Comparison of ENCODE assay signal across 8 mouse cellular contexts in genomic region chr3:89520618-89521502, GRCm38 (mm10). TPM values are rescaled to one million over a fixed set of nuclear protein-coding genes. Genes with fewer than 3 reads are reported as not detected.
A peak's percentile ranks its signal among the peaks of the same experiment; 100 is the strongest.
DNase-seq lines count a peak whose midpoint lies in the region; ATAC-seq and TF ChIP-seq lines count a peak whose summit lies in the region.

No protein-coding gene starts in this region.

- peak overlapping the region; percentile 44 for H3K4me3 ChIP-seq in forebrain, embryonic 14.5 days (ENCODE audit: low read depth, low read length)
- peak overlapping the region; percentile 50 for H3K4me3 ChIP-seq in hindbrain, embryonic 13.5 days
- H3K4me3 ChIP-seq in midbrain, embryonic 10.5 days, result peak overlapping the region; percentile 60
- H3K4me3 ChIP-seq in stomach, postnatal 0 days (ENCODE audit: low read depth, low read length), result peak overlapping the region; percentile 45

- DNase-seq in ovary, postnatal 10 days (ENCODE audit: low spot score), result peak; percentile 21
- no peak for DNase-seq in ovary, postnatal 14 days (ENCODE audit: low spot score)
- DNase-seq in forebrain, embryonic 14.5 days (ENCODE audit: low spot score), result peak; percentile 62
- peak; percentile 35 to 49 for DNase-seq in layer of hippocampus, postnatal 25 days (ENCODE audit: extremely low spot score in 1 of 2, low spot score in 1 of 2)
- DNase-seq in midbrain, embryonic 10.5 days (ENCODE audit: low spot score), result peak; percentile 48
- peak; percentile 34 for DNase-seq in stomach, postnatal 0 days (ENCODE audit: low spot score)
- DNase-seq in thymus, adult 18-20 months, result no peak

- no peak for TF ChIP-seq CTCF in stomach, postnatal 0 days (IDR thresholded peaks at IDR 0.05; ENCODE audit: low read depth)

- peak overlapping the region; percentile 92 for H3K4me2 ChIP-seq in forebrain, embryonic 14.5 days (ENCODE audit: low read length)
- peak overlapping the region; percentile 87 for H3K4me2 ChIP-seq in hindbrain, embryonic 13.5 days
- H3K4me2 ChIP-seq in stomach, postnatal 0 days (replicated peaks; ENCODE audit: low read depth), result peak overlapping the region; percentile 76

- H3K4me1 ChIP-seq in forebrain, embryonic 14.5 days (ENCODE audit: control insufficient read depth, insufficient read depth, low read length), result peaks cover 27% of the 10 kb centered on the region
- H3K4me1 ChIP-seq in hindbrain, embryonic 13.5 days (replicated peaks), result peaks cover 62% of the 10 kb centered on the region
- H3K4me1 ChIP-seq in midbrain, embryonic 10.5 days, result peaks cover 37% of the 10 kb centered on the region
- 0 out of 2 replicates have a peak, but pooled peaks cover 2% of the 10 kb centered on the region for H3K4me1 ChIP-seq in stomach, postnatal 0 days (replicated peaks; ENCODE audit: control insufficient read depth, insufficient read depth)

- TF ChIP-seq EP300 in stomach, postnatal 0 days (optimal IDR thresholded peaks at IDR 0.05), result no peak

- 1% methylated on average over 25 of the region's 25 CpGs for WGBS in forebrain, embryonic 14.5 days
- 3% methylated on average over 25 of the region's 25 CpGs for WGBS in hindbrain, embryonic 13.5 days
- WGBS in midbrain, embryonic 10.5 days, result 6% methylated on average over 25 of the region's 25 CpGs
- 5% methylated on average over 25 of the region's 25 CpGs for WGBS in stomach, postnatal 0 days

- peaks cover 6% of the 10 kb centered on the region; the same call in 1 of the 2 replicates for H3K9me3 ChIP-seq in forebrain, embryonic 14.5 days (replicated peaks; ENCODE audit: control insufficient read depth, low read length)
- peaks cover 10% of the 10 kb centered on the region; the same call in 1 of the 2 replicates for H3K9me3 ChIP-seq in hindbrain, embryonic 13.5 days
- H3K9me3 ChIP-seq in midbrain, embryonic 10.5 days (replicated peaks), result peaks cover 15% of the 10 kb centered on the region
- H3K9me3 ChIP-seq in stomach, postnatal 0 days (ENCODE audit: control insufficient read depth, low read length), result no peaks in the 10 kb centered on the region

- H3K27me3 ChIP-seq in forebrain, embryonic 14.5 days (replicated peaks; ENCODE audit: control insufficient read depth, insufficient read depth, low read length), result no peaks in the 10 kb centered on the region
- H3K27me3 ChIP-seq in hindbrain, embryonic 13.5 days, result peaks cover 30% of the 10 kb centered on the region
- H3K27me3 ChIP-seq in midbrain, embryonic 10.5 days (ENCODE audit: low read depth, poor library complexity, severe bottlenecking), result peaks cover 52% of the 10 kb centered on the region
- H3K27me3 ChIP-seq in stomach, postnatal 0 days (ENCODE audit: control insufficient read depth, insufficient read depth, low read length), result no peaks in the 10 kb centered on the region

- ATAC-seq in forebrain, embryonic 14.5 days, result peak; percentile 35
- peak; percentile 22 for ATAC-seq in hindbrain, embryonic 13.5 days (ENCODE audit: low FRiP score)
- ATAC-seq in stomach, postnatal 0 days (ENCODE audit: low FRiP score, low TSS enrichment), result no peak

- peak overlapping the region; percentile 71 for H3K9ac ChIP-seq in forebrain, embryonic 14.5 days (ENCODE audit: low read length)
- H3K9ac ChIP-seq in hindbrain, embryonic 13.5 days, result peak overlapping the region; percentile 75
- peak overlapping the region; percentile 58 for H3K9ac ChIP-seq in stomach, postnatal 0 days (ENCODE audit: low read length)

- peak overlapping the region; percentile 60; the same call in 1 of the 2 replicates for H3K27ac ChIP-seq in forebrain, embryonic 14.5 days (ENCODE audit: low read depth, low read length)
- H3K27ac ChIP-seq in hindbrain, embryonic 13.5 days, result peak overlapping the region; percentile 69
- H3K27ac ChIP-seq in midbrain, embryonic 10.5 days (replicated peaks), result peak overlapping the region; percentile 60
- no peak overlapping the region; the same call in 1 of the 2 replicates for H3K27ac ChIP-seq in stomach, postnatal 0 days (replicated peaks)

- H3K36me3 ChIP-seq in forebrain, embryonic 14.5 days (ENCODE audit: control insufficient read depth, insufficient read depth, low read length), result no peaks in the 10 kb centered on the region
- H3K36me3 ChIP-seq in hindbrain, embryonic 13.5 days, result no peaks in the 10 kb centered on the region
- no peaks in the 10 kb centered on the region for H3K36me3 ChIP-seq in midbrain, embryonic 10.5 days
- H3K36me3 ChIP-seq in stomach, postnatal 0 days (ENCODE audit: control insufficient read depth, insufficient read depth, low read length), result no peaks in the 10 kb centered on the region

RNA-seq across cellular contexts. Expression of gene Kcnn3, which starts 0.9 kb away (rescaled TPM):
- 4.8 and 6.1 TPM in 2 replicates for polyA plus RNA-seq in forebrain, embryonic 14.5 days (2014; fragmentation: Nextera tagmentation; extraction: Ambion mirVana)
- polyA plus RNA-seq in hindbrain, embryonic 13.5 days (2015; fragmentation: Nextera tagmentation; extraction: Ambion mirVana), result 5.1 and 6.6 TPM in 2 replicates
- 10 to 100 TPM; 22.9 to 23.5 TPM for total RNA-seq in layer of hippocampus, postnatal 25 days (2021)
- polyA plus RNA-seq in midbrain, embryonic 10.5 days (2016; fragmentation: Nextera tagmentation; extraction: Ambion mirVana), result 0.68 and 1.1 TPM in 2 replicates
- polyA plus RNA-seq in stomach, postnatal 0 days (2015; fragmentation: Nextera tagmentation; extraction: Ambion mirVana), result 4.5 and 5.3 TPM in 2 replicates

Comparison
In these comparisons a context has a peak if more than half of its experiments do, and no peak if none do; other contexts are left out.
1. DNase-seq: peak in ovary, postnatal 10 days (single experiment), forebrain, embryonic 14.5 days (single experiment), layer of hippocampus, postnatal 25 days (2 of 2), midbrain, embryonic 10.5 days (single experiment) and stomach, postnatal 0 days (single experiment); none in ovary, postnatal 14 days (single experiment) and thymus, adult 18-20 months (0 of 2).
2. Peak in every context shown above with its lines, with median percentiles within 50 percentile points of each other: H3K4me2 ChIP-seq, H3K4me3 ChIP-seq and H3K9ac ChIP-seq.